Mouse (Mus musculus): ENCODE measurements around the gene Ntm. TPM values are rescaled to one million over a fixed set of nuclear protein-coding genes. Genes with fewer than 3 reads are reported as not detected.

Gene Ntm
- polyA plus RNA-seq, 1 experiment from 2014 or later: 14.3 TPM

GRCm38 (mm10) chr9:29514588-29515356 is 448.2 kb downstream of the Ntm start:
- ATAC-seq (replicated peaks; ENCODE audit: low FRiP score) (peak; percentile 49; the same call in 1 of the 2 replicates), DNase-seq (ENCODE audit: low spot score) (peak; percentile 56)
- Histone ChIP-seq H3K9me3 (ENCODE audit: control insufficient read depth, low read length) (no peaks in the 10 kb centered on the region), H3K27ac (ENCODE audit: low read depth, low read length) (no peak overlapping the region), H3K27me3 (ENCODE audit: control insufficient read depth, insufficient read depth, low read length) (peaks cover 10% of the 10 kb centered on the region), H3K4me1 (replicated peaks; ENCODE audit: control insufficient read depth, insufficient read depth, low read length) (no peaks in the 10 kb centered on the region), H3K9ac (ENCODE audit: low read length) (no peak overlapping the region), H3K36me3 (ENCODE audit: control insufficient read depth, insufficient read depth, low read length) (no peaks in the 10 kb centered on the region), H3K4me2 (ENCODE audit: low read depth, low read length, severe bottlenecking) (no peak overlapping the region), H3K4me3 (ENCODE audit: low read depth, low read length) (no peak overlapping the region)
- 38% methylated on average over 17 of the region's 17 CpGs for WGBS

- Histone ChIP-seq H3K27me3 (ENCODE audit: control insufficient read depth, insufficient read depth, low read length) (no peaks in the 10 kb centered on the region), H3K27ac (ENCODE audit: low read depth, low read length) (no peak overlapping the region), H3K4me2 (ENCODE audit: low read depth, low read length, severe bottlenecking) (no peak overlapping the region), H3K4me1 (replicated peaks; ENCODE audit: control insufficient read depth, insufficient read depth, low read length) (no peaks in the 10 kb centered on the region), H3K9me3 (ENCODE audit: control insufficient read depth, low read length) (no peaks in the 10 kb centered on the region), H3K36me3 (ENCODE audit: control insufficient read depth, insufficient read depth, low read length) (no peaks in the 10 kb centered on the region), H3K4me3 (ENCODE audit: low read depth, low read length) (no peak overlapping the region), H3K9ac (ENCODE audit: low read length) (no peak overlapping the region)
- ATAC-seq (replicated peaks; ENCODE audit: low FRiP score): no peak
- WGBS: 20% methylated on average over 2 of the region's 2 CpGs
- no peak for DNase-seq (ENCODE audit: low spot score)
Measured at GRCm38 (mm10) chr9:29496002-29496401, 466.9 kb downstream of the Ntm start.

- 84% methylated on average over 2 of the region's 2 CpGs for WGBS
- ATAC-seq (replicated peaks; ENCODE audit: low FRiP score) (no peak), DNase-seq (ENCODE audit: low spot score) (no peak)
- Histone ChIP-seq H3K4me3 (ENCODE audit: low read depth, low read length) (no peak overlapping the region), H3K9me3 (ENCODE audit: control insufficient read depth, low read length) (no peaks in the 10 kb centered on the region), H3K9ac (ENCODE audit: low read length) (no peak overlapping the region), H3K27ac (ENCODE audit: low read depth, low read length) (no peak overlapping the region), H3K4me2 (ENCODE audit: low read depth, low read length, severe bottlenecking) (no peak overlapping the region), H3K36me3 (ENCODE audit: control insufficient read depth, insufficient read depth, low read length) (no peaks in the 10 kb centered on the region), H3K27me3 (ENCODE audit: control insufficient read depth, insufficient read depth, low read length) (no peaks in the 10 kb centered on the region), H3K4me1 (replicated peaks; ENCODE audit: control insufficient read depth, insufficient read depth, low read length) (no peaks in the 10 kb centered on the region; the same call in 1 of the 2 replicates)
Measured at GRCm38 (mm10) chr9:29482272-29482671, 480.7 kb downstream of the Ntm start.

- Histone ChIP-seq H3K4me3 (ENCODE audit: low read depth, low read length) (no peak overlapping the region), H3K27ac (ENCODE audit: low read depth, low read length) (no peak overlapping the region), H3K9me3 (ENCODE audit: control insufficient read depth, low read length) (no peaks in the 10 kb centered on the region), H3K36me3 (ENCODE audit: control insufficient read depth, insufficient read depth, low read length) (no peaks in the 10 kb centered on the region), H3K9ac (ENCODE audit: low read length) (no peak overlapping the region), H3K4me1 (replicated peaks; ENCODE audit: control insufficient read depth, insufficient read depth, low read length) (no peaks in the 10 kb centered on the region; the same call in 1 of the 2 replicates), H3K27me3 (ENCODE audit: control insufficient read depth, insufficient read depth, low read length) (no peaks in the 10 kb centered on the region), H3K4me2 (ENCODE audit: low read depth, low read length, severe bottlenecking) (no peak overlapping the region)
- ATAC-seq (replicated peaks; ENCODE audit: low FRiP score) (no peak), DNase-seq (ENCODE audit: low spot score) (no peak)
- WGBS: 52% methylated on average over 10 of the region's 10 CpGs
Measured at GRCm38 (mm10) chr9:29479051-29479450, 483.9 kb downstream of the Ntm start.

GRCm38 (mm10) chr9:29477219-29477618 is 485.7 kb downstream of the Ntm start:
- ATAC-seq (replicated peaks; ENCODE audit: low FRiP score): no peak
- H3K27ac ChIP-seq (ENCODE audit: low read depth, low read length): no peak overlapping the region

GRCm38 (mm10) chr9:29473418-29473817 is 489.5 kb downstream of the Ntm start:
- Histone ChIP-seq H3K4me1 (replicated peaks; ENCODE audit: control insufficient read depth, insufficient read depth, low read length) (no peaks in the 10 kb centered on the region), H3K4me2 (ENCODE audit: low read depth, low read length, severe bottlenecking) (no peak overlapping the region)
- no peak for ATAC-seq (replicated peaks; ENCODE audit: low FRiP score)

More at GRCm38 (mm10) chr9:29477219-29477618, 485.7 kb downstream of the Ntm start:
- Histone ChIP-seq H3K4me2 (ENCODE audit: low read depth, low read length, severe bottlenecking) (no peak overlapping the region), H3K36me3 (ENCODE audit: control insufficient read depth, insufficient read depth, low read length) (no peaks in the 10 kb centered on the region), H3K9ac (ENCODE audit: low read length) (no peak overlapping the region), H3K4me3 (ENCODE audit: low read depth, low read length) (no peak overlapping the region), H3K9me3 (ENCODE audit: control insufficient read depth, low read length) (no peaks in the 10 kb centered on the region), H3K27me3 (ENCODE audit: control insufficient read depth, insufficient read depth, low read length) (no peaks in the 10 kb centered on the region), H3K4me1 (replicated peaks; ENCODE audit: control insufficient read depth, insufficient read depth, low read length) (no peaks in the 10 kb centered on the region; the same call in 1 of the 2 replicates)
- no peak for DNase-seq (ENCODE audit: low spot score)
- WGBS: 51% methylated on average over 6 of the region's 6 CpGs

GRCm38 (mm10) chr9:29472226-29472625 is 490.7 kb downstream of the Ntm start:
- Histone ChIP-seq H3K9me3 (ENCODE audit: control insufficient read depth, low read length) (no peaks in the 10 kb centered on the region), H3K27me3 (ENCODE audit: control insufficient read depth, insufficient read depth, low read length) (no peaks in the 10 kb centered on the region), H3K9ac (ENCODE audit: low read length) (no peak overlapping the region), H3K36me3 (ENCODE audit: control insufficient read depth, insufficient read depth, low read length) (no peaks in the 10 kb centered on the region), H3K27ac (ENCODE audit: low read depth, low read length) (no peak overlapping the region), H3K4me3 (ENCODE audit: low read depth, low read length) (no peak overlapping the region), H3K4me1 (replicated peaks; ENCODE audit: control insufficient read depth, insufficient read depth, low read length) (no peaks in the 10 kb centered on the region), H3K4me2 (ENCODE audit: low read depth, low read length, severe bottlenecking) (no peak overlapping the region)
- 68% methylated on average over 4 of the region's 4 CpGs for WGBS
- ATAC-seq (replicated peaks; ENCODE audit: low FRiP score): no peak
- DNase-seq (ENCODE audit: low spot score): no peak

More at GRCm38 (mm10) chr9:29473418-29473817, 489.5 kb downstream of the Ntm start:
- no peak overlapping the region for H3K4me3 ChIP-seq (ENCODE audit: low read depth, low read length)
- no peak for DNase-seq (ENCODE audit: low spot score)
- H3K9ac ChIP-seq (ENCODE audit: low read length): no peak overlapping the region
- H3K9me3 ChIP-seq (ENCODE audit: control insufficient read depth, low read length): no peaks in the 10 kb centered on the region
- no peaks in the 10 kb centered on the region for H3K36me3 ChIP-seq (ENCODE audit: control insufficient read depth, insufficient read depth, low read length)
- H3K27me3 ChIP-seq (ENCODE audit: control insufficient read depth, insufficient read depth, low read length): no peaks in the 10 kb centered on the region
- no peak overlapping the region for H3K27ac ChIP-seq (ENCODE audit: low read depth, low read length)

- no peak overlapping the region for H3K9ac ChIP-seq (ENCODE audit: low read length)
Measured at GRCm38 (mm10) chr9:29464756-29465155, 498.2 kb downstream of the Ntm start.

More at GRCm38 (mm10) chr9:29464756-29465155, 498.2 kb downstream of the Ntm start:
- no peaks in the 10 kb centered on the region for H3K36me3 ChIP-seq (ENCODE audit: control insufficient read depth, insufficient read depth, low read length)
- no peak overlapping the region for H3K4me2 ChIP-seq (ENCODE audit: low read depth, low read length, severe bottlenecking)
- no peaks in the 10 kb centered on the region for H3K9me3 ChIP-seq (ENCODE audit: control insufficient read depth, low read length)
- 84% methylated on average over 4 of the region's 4 CpGs for WGBS
- ATAC-seq (replicated peaks; ENCODE audit: low FRiP score) (no peak), DNase-seq (ENCODE audit: low spot score) (no peak)
- no peaks in the 10 kb centered on the region for H3K4me1 ChIP-seq (replicated peaks; ENCODE audit: control insufficient read depth, insufficient read depth, low read length)
- no peaks in the 10 kb centered on the region for H3K27me3 ChIP-seq (ENCODE audit: control insufficient read depth, insufficient read depth, low read length)
- H3K4me3 ChIP-seq (ENCODE audit: low read depth, low read length): no peak overlapping the region
- H3K27ac ChIP-seq (ENCODE audit: low read depth, low read length): no peak overlapping the region

Measured in forebrain, embryonic 11.5 days (tissue).